In the genomic region with DNA sequence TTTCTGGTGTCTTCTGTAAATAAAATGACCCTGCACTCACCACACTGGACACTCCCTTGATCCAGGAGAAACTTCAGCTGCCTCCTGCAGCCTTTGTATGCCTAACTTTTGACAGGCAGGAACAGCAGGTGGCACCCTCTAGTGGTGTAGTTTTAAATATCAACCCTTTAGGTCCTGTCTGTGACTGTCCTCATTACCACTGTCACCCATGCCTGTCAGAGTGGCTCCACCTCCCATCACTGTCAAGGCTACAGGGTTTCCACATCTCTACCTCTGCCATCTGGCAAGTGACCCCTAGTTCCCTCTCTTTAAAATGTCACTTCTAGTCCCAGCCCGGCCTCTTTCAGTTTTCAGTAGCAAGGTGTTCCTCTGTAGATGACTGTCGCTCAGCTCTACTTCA, we compare ENCODE assay signal across 9 mouse cellular contexts.
DNase-seq lines count a peak whose midpoint lies in the region; ATAC-seq and TF ChIP-seq lines count a peak whose summit lies in the region.
"Had no signal": no experiment of that assay in that cellular context is flagged by ENCODE, and none has a peak within 500 bp of the region (broad histone marks: within the 10 kb centered on the region; RNA-seq: fewer than 3 reads in every experiment).

No protein-coding gene starts in this region.

- no peaks in the 10 kb centered on the region for H3K9me3 ChIP-seq in forebrain, embryonic 13.5 days (replicated peaks)
- no peaks in the 10 kb centered on the region for H3K9me3 ChIP-seq in hindbrain, postnatal 0 days (ENCODE audit: low read length)
- H3K9me3 ChIP-seq: limb, embryonic 15.5 days had no signal

- DNase-seq in right cerebral cortex, adult 2 months (ENCODE audit: low spot score in 2 of 2), result peak; percentile 44 to 51
- DNase-seq in right cerebral cortex, postnatal 25 days, result no peak
- DNase-seq in c-Kit-positive CD71-positive TER-119-negative erythroid progenitor cells, embryonic 14.5 days (ENCODE audit: low read depth), result peak; percentile 70
- DNase-seq in hindbrain, postnatal 0 days (ENCODE audit: low spot score), result peak; percentile 68
- peak; percentile 42 to 43 for DNase-seq in left cerebral cortex, postnatal 10 days (ENCODE audit: extremely low spot score in 1 of 2, low spot score in 2 of 2)
- DNase-seq in thymus, adult 18-20 months, result peak; percentile 11 to 22

- peak; percentile 70 for ATAC-seq in forebrain, embryonic 13.5 days
- ATAC-seq in hindbrain, postnatal 0 days, result peak; percentile 66; the same call in 1 of the 2 replicates
- peak; percentile 92 for ATAC-seq in megakaryocyte progenitor cell, adult 5-6 weeks (replicated peaks; ENCODE audit: poor library complexity)

- H3K4me2 ChIP-seq in forebrain, embryonic 13.5 days, result no peak overlapping the region
- H3K4me2 ChIP-seq in hindbrain, postnatal 0 days (ENCODE audit: low read depth, low read length), result no peak overlapping the region
- H3K4me2 ChIP-seq: limb, embryonic 15.5 days had no signal

- TF ChIP-seq CTCF in hindbrain, postnatal 0 days (IDR thresholded peaks at IDR 0.05; ENCODE audit: low read depth), result peak; percentile 76

- no peak overlapping the region for H3K4me3 ChIP-seq in forebrain, embryonic 13.5 days
- no peak overlapping the region for H3K4me3 ChIP-seq in hindbrain, postnatal 0 days (ENCODE audit: low read length)
- H3K4me3 ChIP-seq: limb, embryonic 15.5 days had no signal

- H3K27me3 ChIP-seq in forebrain, embryonic 13.5 days, result no peaks in the 10 kb centered on the region
- no peaks in the 10 kb centered on the region for H3K27me3 ChIP-seq in hindbrain, postnatal 0 days (ENCODE audit: insufficient read depth, low read length)
- H3K27me3 ChIP-seq: limb, embryonic 15.5 days had no signal

- H3K27ac ChIP-seq in forebrain, embryonic 13.5 days, result no peak overlapping the region
- H3K27ac ChIP-seq in hindbrain, postnatal 0 days, result no peak overlapping the region
- H3K27ac ChIP-seq: limb, embryonic 15.5 days had no signal

- intact Hi-C loops in left cerebral cortex, postnatal 10 days (cut with DNase I), result no loop called here

- 88% methylated on average over 2 of the region's 2 CpGs for WGBS in forebrain, embryonic 13.5 days
- 96% methylated on average over 2 of the region's 2 CpGs for WGBS in hindbrain, postnatal 0 days

- 0 out of 2 replicates have a peak, but pooled peaks cover 15% of the 10 kb centered on the region for H3K4me1 ChIP-seq in forebrain, embryonic 13.5 days
- H3K4me1 ChIP-seq in hindbrain, postnatal 0 days (ENCODE audit: insufficient read depth, low read length), result no peaks in the 10 kb centered on the region

- no peaks in the 10 kb centered on the region for H3K36me3 ChIP-seq in forebrain, embryonic 13.5 days (ENCODE audit: poor library complexity, severe bottlenecking)
- H3K36me3 ChIP-seq in hindbrain, postnatal 0 days (ENCODE audit: insufficient read depth, low read length), result no peaks in the 10 kb centered on the region
- H3K36me3 ChIP-seq: limb, embryonic 15.5 days had no signal

- no peak overlapping the region for H3K9ac ChIP-seq in forebrain, embryonic 13.5 days
- H3K9ac ChIP-seq in hindbrain, postnatal 0 days (replicated peaks; ENCODE audit: low read length), result no peak overlapping the region
- H3K9ac ChIP-seq: limb, embryonic 15.5 days had no signal
